Mouse (Mus musculus) adrenal gland, postnatal 0 days (tissue): ENCODE results near the gene Mtcl1. TPM values are rescaled to one million over a fixed set of nuclear protein-coding genes. Genes with fewer than 3 reads are reported as not detected.

Experiments used
- polyA plus RNA-seq: library from polyadenylated mRNA; unstranded; fragments of >200 nt; fragmentation: Nextera tagmentation; extraction: Ambion mirVana; gene quantifications from 2 replicates; pipeline ENCODE4 v1.2.1, GENCODE M21; 2015

The Mtcl1 gene
- 2.6 and 4.0 TPM in 2 replicates for polyA plus RNA-seq

GRCm38 (mm10) chr17:66449460-66450341 lies at the start of gene Mtcl1:
Gene Mtcl1 (minus strand): TSS chr17:66449750.

Other genes starting within 250 kb of the Mtcl1 start
- 48.6 and 68.3 TPM in 2 replicates for gene Rab12, start 70.0 kb upstream of the Mtcl1 start, polyA plus RNA-seq
- gene Themis3, start 144.9 kb upstream of the Mtcl1 start, polyA plus RNA-seq = not detected in 2 replicates